Mouse (Mus musculus) left cerebral cortex, postnatal 10 days (tissue): ENCODE results near the gene A230050P20Rik. TPM values are rescaled to one million over a fixed set of nuclear protein-coding genes. Genes with fewer than 3 reads are reported as not detected.

Experiments
- DNase-seq, 2 experiments: peaks; one replicate each; pipeline ENCODE4 v3.0.0; 2021 to 2022; ENCODE audit warnings: low spot score in 2 of 2, mixed read lengths in 1 of 2; ENCODE audit errors: extremely low spot score in 1 of 2
- intact Hi-C: fragments of 180-260 bp; cut with DNase I; formaldehyde crosslinking; loops from one replicate; pipeline ENCODE4 v1.15.1; 2025
- total RNA-seq, 2 experiments: library from RNA; stranded (reverse); gene quantifications; 2 replicates each; pipeline ENCODE4 v1.2.3; 2021

Gene A230050P20Rik
- total RNA-seq, 2 experiments from 2014 or later = 48.8 to 50.5 TPM

GRCm38 (mm10) chr9:20870211-20871173, 2.0 kb downstream of the A230050P20Rik start:
- intact Hi-C loops = no loop called here
- no peak for DNase-seq

- intact Hi-C loops = no loop called here
- DNase-seq = peak in 1 of 2 experiments; percentile 46
These were observed 4.5 kb downstream of the A230050P20Rik start for GRCm38 (mm10) chr9:20872991-20873390.

GRCm38 (mm10) chr9:20873521-20873920, 5.1 kb downstream of the A230050P20Rik start:
- DNase-seq = no peak
- intact Hi-C loops = no loop called here

GRCm38 (mm10) chr9:20875021-20875790, 6.8 kb downstream of the A230050P20Rik start:
- peak in 1 of 2 experiments; percentile 41 for DNase-seq

GRCm38 (mm10) chr9:20876318-20877117, 8.1 kb downstream of the A230050P20Rik start:
- peak in 1 of 2 experiments; percentile 44 for DNase-seq
- intact Hi-C loops = no loop called here

More at GRCm38 (mm10) chr9:20875021-20875790, 6.8 kb downstream of the A230050P20Rik start:
- intact Hi-C loops = no loop called here

GRCm38 (mm10) chr9:20877118-20878040, 8.9 kb downstream of the A230050P20Rik start:
- no peak for DNase-seq

DNA sequence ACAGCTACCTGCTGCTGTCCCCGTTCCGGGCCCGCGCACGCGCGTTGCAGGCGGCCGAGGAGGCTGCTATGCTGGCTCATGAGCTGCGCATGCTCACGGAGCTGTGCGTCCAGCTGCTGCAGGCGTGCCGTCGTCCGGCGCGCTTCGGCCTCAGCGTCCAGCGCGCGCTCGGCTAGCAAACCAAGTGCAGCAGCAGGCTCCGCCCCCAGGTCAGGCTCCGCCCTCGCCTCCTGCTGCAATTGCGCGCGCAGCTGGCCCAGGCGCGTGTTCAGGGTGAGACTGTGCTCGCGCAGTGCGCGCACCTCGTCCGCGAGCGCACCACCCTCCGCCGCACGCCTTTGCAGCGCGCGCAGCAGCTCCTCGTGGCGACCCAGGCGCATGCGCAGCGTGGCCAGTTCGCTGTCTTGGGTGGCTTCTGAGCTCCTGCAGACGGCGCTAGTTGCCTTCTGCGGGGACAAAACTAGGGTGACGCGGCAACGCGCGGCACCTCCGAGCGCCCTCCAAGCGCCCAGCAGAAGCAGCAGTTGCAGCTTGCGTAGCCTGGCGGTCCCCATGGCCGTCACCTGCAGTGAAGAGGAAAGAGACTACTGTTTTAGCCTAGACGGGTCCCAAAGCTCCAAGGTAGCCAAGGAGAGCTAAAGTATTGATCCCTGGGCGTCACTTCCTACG, 9.7 kb downstream of the A230050P20Rik start:
- intact Hi-C loops = no loop called here
- DNase-seq = peak; percentile 99 to 100

More at GRCm38 (mm10) chr9:20877118-20878040, 8.9 kb downstream of the A230050P20Rik start:
- intact Hi-C loops = no loop called here

- intact Hi-C loops = no loop called here
- DNase-seq = peak in 1 of 2 experiments; percentile 60
These were observed 10.2 kb downstream of the A230050P20Rik start for GRCm38 (mm10) chr9:20878710-20879065.

GRCm38 (mm10) chr9:20879097-20879792, 10.8 kb downstream of the A230050P20Rik start, which contains the start of gene Angptl6:
TSS of gene Angptl6 (minus strand) at chr9:20879727.
- intact Hi-C loops = no loop called here
- no peak for DNase-seq

DNA sequence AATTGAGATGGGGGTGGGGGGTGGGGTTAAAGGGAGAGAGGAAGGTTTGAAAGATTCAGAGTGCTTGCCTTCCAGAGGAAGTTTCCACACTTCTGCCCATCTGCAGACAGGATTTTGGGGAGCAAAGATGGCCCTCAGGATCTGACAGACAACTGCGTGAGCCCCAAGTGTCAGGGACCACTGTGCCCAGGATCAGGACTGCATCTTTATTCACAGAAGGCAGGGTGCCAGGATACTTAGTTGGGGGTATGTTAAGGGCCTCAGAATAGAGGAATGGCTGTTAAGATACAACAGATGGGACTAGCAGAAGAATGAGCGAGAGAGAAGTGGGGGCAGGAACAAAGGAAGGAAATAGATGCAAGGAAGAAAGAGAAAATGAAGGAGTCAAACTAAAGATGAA, 18.1 kb downstream of the A230050P20Rik start:
- intact Hi-C loops = no loop called here

DNA sequence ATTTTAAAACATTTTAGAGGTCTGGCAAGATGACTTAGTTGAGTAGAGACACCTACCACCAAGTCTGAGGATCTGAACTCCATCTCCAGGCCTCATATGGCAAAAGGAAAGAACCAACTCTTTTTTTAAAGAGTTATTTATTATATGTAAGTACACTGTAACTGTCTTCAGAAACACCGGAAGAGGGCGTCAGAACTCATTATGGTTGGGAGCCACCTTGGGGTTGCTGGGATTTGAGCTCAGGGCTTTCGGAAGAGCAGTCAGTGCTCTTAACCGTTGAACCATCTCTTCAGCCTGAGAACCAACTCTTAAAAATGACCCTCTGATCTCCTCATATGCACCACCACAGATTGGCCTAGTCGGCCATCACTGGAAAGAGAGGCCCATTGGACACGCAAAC, 18.7 kb downstream of the A230050P20Rik start:
- intact Hi-C loops = no loop called here
- DNase-seq = no peak

More for the DNA sequence above, 18.1 kb downstream of the A230050P20Rik start:
- no peak for DNase-seq

- DNase-seq = peak; percentile 97
- intact Hi-C loops = no loop called here
These were observed 19.4 kb downstream of the A230050P20Rik start, which contains the start of gene Ppan for GRCm38 (mm10) chr9:20887704-20888385. TSS of gene Ppan (plus strand) at chr9:20888175.

- intact Hi-C loops = no loop called here
These were observed 19.9 kb downstream of the A230050P20Rik start for GRCm38 (mm10) chr9:20888386-20888765.

GRCm38 (mm10) chr9:20889185-20890141, 21.0 kb downstream of the A230050P20Rik start:
- no peak for DNase-seq
- intact Hi-C loops = no loop called here

More at GRCm38 (mm10) chr9:20888386-20888765, 19.9 kb downstream of the A230050P20Rik start:
- no peak for DNase-seq

DNA sequence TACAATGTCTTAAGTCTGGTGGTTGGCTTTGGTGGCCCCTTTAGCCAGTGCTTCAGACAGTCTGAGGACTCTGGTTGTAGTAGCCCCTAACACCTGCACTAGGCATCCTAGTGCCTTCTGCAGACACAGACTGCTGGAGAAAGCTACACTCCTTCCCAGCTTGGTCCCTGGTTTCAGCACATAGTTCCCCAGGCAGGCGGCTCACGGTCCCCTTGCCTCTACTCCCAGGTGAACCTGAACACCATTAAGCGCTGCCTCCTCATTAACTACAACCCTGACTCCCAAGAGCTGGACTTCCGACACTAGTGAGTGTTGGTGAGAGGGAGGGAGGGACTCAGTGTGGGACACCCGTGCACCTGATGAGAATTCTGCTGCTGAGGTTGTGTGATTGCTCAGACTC, 22.0 kb downstream of the A230050P20Rik start:
- DNase-seq = no peak
- intact Hi-C loops = no loop called here
